Mouse (Mus musculus) limb, embryonic 12.5 days (tissue): ENCODE results near the gene Ranbp9. TPM values are rescaled to one million over a fixed set of nuclear protein-coding genes. Genes with fewer than 3 reads are reported as not detected.
"Not testable (repeated sequence)": the region's sequence is repeated elsewhere in the genome, so short reads cannot be mapped to it uniquely, and the experiment has no call there.

Experiments
- ATAC-seq: fragments of 200-750 bp; cut with Nextera tagmentation; 2 replicates; pipeline ENCODE4 v1.8.0; 2017; ENCODE audit warnings: low read depth, moderate TSS enrichment; ENCODE audit not compliant: insufficient number of reproducible peaks, insufficient read depth, low FRiP score, low TSS enrichment
- H3K27ac ChIP-seq: fragments of 300-500 bp; sonication (generic); 2 replicates; pipeline ENCODE4 v1.5.1; 2016; ENCODE audit warnings: mild to moderate bottlenecking, moderate library complexity
- H3K27me3 ChIP-seq: fragments of 300-500 bp; sonication (generic); 2 replicates; pipeline ENCODE4 v1.6.1; 2016; ENCODE audit warnings: mild to moderate bottlenecking, moderate library complexity
- H3K36me3 ChIP-seq: fragments of 300-500 bp; sonication (generic); 2 replicates; pipeline ENCODE4 v1.6.1; 2016; ENCODE audit warnings: mild to moderate bottlenecking, moderate library complexity
- H3K4me1 ChIP-seq: fragments of 300-500 bp; sonication (generic); replicated peaks from 2 replicates; pipeline ENCODE4 v1.6.1; 2016
- H3K4me2 ChIP-seq: fragments of 300-500 bp; sonication (generic); 2 replicates; pipeline ENCODE4 v1.6.1; 2016; ENCODE audit warnings: mild to moderate bottlenecking, moderate library complexity
- H3K4me3 ChIP-seq: fragments of 300-500 bp; sonication (generic); replicated peaks from 2 replicates; pipeline ENCODE4 v1.5.1; 2016; ENCODE audit warnings: mild to moderate bottlenecking
- H3K9ac ChIP-seq: fragments of 300-500 bp; sonication (generic); replicated peaks from 2 replicates; pipeline ENCODE4 v1.6.1; 2016; ENCODE audit warnings: mild to moderate bottlenecking, moderate library complexity
- H3K9me3 ChIP-seq: fragments of 300-500 bp; sonication (generic); 2 replicates; pipeline ENCODE4 v1.6.1; 2016; ENCODE audit warnings: mild to moderate bottlenecking, moderate library complexity
- WGBS: fragments of 180-500 bp; shearing (Covaris S2); methylation state at CpG from one replicate; pipeline ENCODE4 v1.1.7; 2016; 5-methylcytosine and 5-hydroxymethylcytosine counted together
- polyA plus RNA-seq: library from polyadenylated mRNA; unstranded; fragments of >200 nt; fragmentation: Nextera tagmentation; extraction: Ambion mirVana; gene quantifications from 2 replicates; pipeline ENCODE4 v1.2.1, GENCODE M21; 2016

The Ranbp9 gene
- polyA plus RNA-seq, 1 experiment from 2014 or later = 10.0 TPM

- Histone ChIP-seq H3K27me3 (no peaks in the 10 kb centered on the region), H3K9me3 (no peaks in the 10 kb centered on the region), H3K4me1 (peaks cover 33% of the 10 kb centered on the region), H3K27ac (no peak overlapping the region), H3K9ac (no peak overlapping the region), H3K36me3 (no peaks in the 10 kb centered on the region), H3K4me3 (no peak overlapping the region), H3K4me2 (no peak overlapping the region)
- ATAC-seq = no peak
- 91% methylated on average over 3 of the region's 3 CpGs for WGBS
Measured at GRCm38 (mm10) chr13:43477098-43477697, 3.9 kb downstream of the Ranbp9 start.

- no peak overlapping the region for H3K27ac ChIP-seq
- peaks cover 28% of the 10 kb centered on the region for H3K4me1 ChIP-seq
- H3K9me3 ChIP-seq = no peaks in the 10 kb centered on the region
- H3K4me2 ChIP-seq = no peak overlapping the region
- WGBS = 74% methylated on average over 7 of the region's 7 CpGs
- no peaks in the 10 kb centered on the region for H3K27me3 ChIP-seq
- ATAC-seq = no peak
- no peaks in the 10 kb centered on the region for H3K36me3 ChIP-seq
- no peak overlapping the region for H3K4me3 ChIP-seq
- no peak overlapping the region for H3K9ac ChIP-seq
Measured at GRCm38 (mm10) chr13:43476226-43476625, 4.9 kb downstream of the Ranbp9 start.

DNA sequence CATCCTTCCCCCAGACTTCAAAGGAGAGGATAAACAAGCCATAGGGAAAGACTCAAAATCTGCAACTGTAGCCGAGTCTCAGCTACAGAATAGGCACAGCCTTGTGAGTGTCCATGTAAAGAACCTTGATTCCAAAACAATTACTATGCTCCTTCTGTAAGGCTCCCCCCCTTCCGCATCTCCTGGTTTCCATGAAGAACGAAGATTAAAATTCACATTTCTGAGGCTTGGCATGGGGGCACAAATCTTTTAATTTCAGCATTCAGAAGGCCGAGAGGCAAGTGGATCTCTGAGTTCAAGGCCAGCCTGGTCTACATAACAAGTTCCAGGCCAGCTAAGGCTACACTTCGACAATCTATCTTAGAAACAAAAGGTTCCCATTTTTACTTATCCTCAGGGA lies 6.4 kb downstream of the Ranbp9 start:
- H3K27ac ChIP-seq = no peak overlapping the region
- ATAC-seq = no peak

DNA sequence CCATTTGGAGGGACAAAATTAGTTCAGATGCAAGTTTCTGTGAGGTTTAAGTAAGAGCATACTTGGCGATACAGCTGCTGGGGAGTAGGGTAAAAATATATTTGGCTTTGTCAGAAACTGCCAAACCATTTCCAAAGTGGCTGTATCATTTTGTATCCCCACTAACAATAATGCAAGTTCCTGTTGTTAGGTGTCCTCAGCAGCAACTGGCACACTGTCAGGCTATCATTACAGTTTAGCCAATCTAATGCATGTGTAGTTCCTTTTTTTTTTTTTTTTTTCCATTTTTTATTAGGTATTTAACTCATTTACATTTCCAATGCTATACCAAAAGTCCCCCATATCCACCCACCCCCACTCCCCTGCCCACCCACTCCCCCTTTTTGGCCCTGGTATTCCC lies 9.2 kb downstream of the Ranbp9 start:
- not testable (repeated sequence) for H3K27me3 ChIP-seq, H3K4me3 ChIP-seq, H3K9ac ChIP-seq, H3K4me2 ChIP-seq, ATAC-seq, H3K27ac ChIP-seq
- peaks cover 14% of the 10 kb centered on the region for H3K4me1 ChIP-seq
- peaks cover 14% of the 10 kb centered on the region; the same call in 1 of the 2 replicates for H3K36me3 ChIP-seq
- peaks cover 14% of the 10 kb centered on the region; the same call in 1 of the 2 replicates for H3K9me3 ChIP-seq
- 95% methylated on average over 1 of the region's 1 CpGs for WGBS

More for the DNA sequence above, 6.4 kb downstream of the Ranbp9 start:
- peaks cover 4% of the 10 kb centered on the region; the same call in 1 of the 2 replicates for H3K9me3 ChIP-seq
- H3K4me2 ChIP-seq = no peak overlapping the region
- H3K36me3 ChIP-seq = 0 out of 2 replicates have a peak, but pooled peaks cover 9% of the 10 kb centered on the region
- H3K9ac ChIP-seq = no peak overlapping the region
- 80% methylated on average over 5 of the region's 5 CpGs for WGBS
- no peaks in the 10 kb centered on the region for H3K27me3 ChIP-seq
- peaks cover 28% of the 10 kb centered on the region for H3K4me1 ChIP-seq
- no peak overlapping the region for H3K4me3 ChIP-seq

DNA sequence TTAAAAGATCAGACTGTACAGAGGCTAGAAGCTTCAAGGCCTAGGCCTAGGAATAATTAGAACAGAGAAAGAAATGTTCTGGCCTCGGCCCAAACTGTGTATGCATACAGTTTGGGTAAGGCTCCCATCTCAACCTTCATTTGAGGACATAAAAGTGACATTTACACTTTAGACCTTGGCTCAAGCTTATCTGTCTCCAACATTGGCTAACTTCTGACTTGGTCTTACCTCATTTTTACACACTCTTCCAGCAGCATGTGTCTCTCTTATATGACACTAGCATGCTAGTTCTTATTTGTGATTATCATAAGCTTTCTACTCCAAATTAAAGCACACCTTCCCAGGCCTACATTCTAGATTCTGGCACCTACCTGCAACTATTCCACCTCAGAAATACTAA lies 11.5 kb downstream of the Ranbp9 start:
- Histone ChIP-seq H3K9ac (no peak overlapping the region), H3K4me1 (peaks cover 12% of the 10 kb centered on the region), H3K9me3 (peaks cover 14% of the 10 kb centered on the region; the same call in 1 of the 2 replicates), H3K36me3 (peaks cover 14% of the 10 kb centered on the region; the same call in 1 of the 2 replicates), H3K4me2 (no peak overlapping the region), H3K27ac (no peak overlapping the region), H3K27me3 (no peaks in the 10 kb centered on the region), H3K4me3 (no peak overlapping the region)
- WGBS = 91% methylated on average over 1 of the region's 1 CpGs
- ATAC-seq = no peak

DNA sequence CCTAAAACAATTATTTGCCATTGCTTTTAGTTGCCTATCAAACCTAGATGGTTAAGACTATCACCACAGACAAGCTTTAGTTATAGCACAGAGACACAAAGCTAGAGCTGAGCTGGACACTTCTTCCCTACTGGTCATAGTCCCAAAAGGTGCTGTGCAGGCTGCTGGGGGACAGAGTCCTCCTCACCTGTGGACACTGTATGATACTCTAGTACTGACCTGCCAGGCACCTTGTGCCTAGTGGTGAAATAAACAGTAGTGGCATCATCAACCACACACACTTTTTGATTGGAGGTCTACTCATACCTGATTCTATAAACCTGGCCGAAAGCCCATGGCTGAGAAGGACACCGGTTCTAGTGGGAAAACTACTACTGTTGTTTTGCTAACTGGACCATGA lies 16.5 kb downstream of the Ranbp9 start:
- Histone ChIP-seq H3K9me3 (peaks cover 9% of the 10 kb centered on the region; the same call in 1 of the 2 replicates), H3K9ac (no peak overlapping the region), H3K36me3 (peaks cover 13% of the 10 kb centered on the region; the same call in 1 of the 2 replicates), H3K27me3 (no peaks in the 10 kb centered on the region), H3K27ac (no peak overlapping the region), H3K4me2 (no peak overlapping the region), H3K4me1 (no peaks in the 10 kb centered on the region), H3K4me3 (no peak overlapping the region)
- WGBS = 98% methylated on average over 2 of the region's 2 CpGs
- ATAC-seq = no peak

DNA sequence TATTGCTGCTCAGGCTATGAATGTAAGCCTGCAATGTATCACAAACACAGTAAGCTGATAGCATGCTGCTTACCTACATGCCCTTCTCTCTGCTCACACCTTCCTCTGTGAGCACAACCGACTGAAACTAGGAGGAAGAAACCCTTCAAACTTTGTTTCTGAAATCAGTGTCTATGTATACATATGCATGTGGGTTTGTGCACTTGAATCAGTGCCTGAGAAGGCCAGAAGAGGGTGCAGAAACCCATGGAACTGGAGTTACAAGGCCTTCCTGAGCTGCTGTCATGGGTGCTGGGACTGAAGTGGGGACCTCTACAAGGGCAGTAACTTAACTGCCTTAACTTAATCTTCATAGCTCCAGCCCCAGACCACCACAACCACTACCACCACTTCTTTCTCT lies 23.9 kb downstream of the Ranbp9 start:
- peaks cover 8% of the 10 kb centered on the region; the same call in 1 of the 2 replicates for H3K36me3 ChIP-seq
- ATAC-seq = no peak
- H3K9ac ChIP-seq = no peak overlapping the region
- no peaks in the 10 kb centered on the region for H3K27me3 ChIP-seq
- H3K4me2 ChIP-seq = no peak overlapping the region
- H3K4me1 ChIP-seq = peaks cover 14% of the 10 kb centered on the region; the same call in 1 of the 2 replicates
- no peaks in the 10 kb centered on the region for H3K9me3 ChIP-seq
- no peak overlapping the region for H3K27ac ChIP-seq
- WGBS = 76% methylated on average over 1 of the region's 1 CpGs
- H3K4me3 ChIP-seq = no peak overlapping the region

DNA sequence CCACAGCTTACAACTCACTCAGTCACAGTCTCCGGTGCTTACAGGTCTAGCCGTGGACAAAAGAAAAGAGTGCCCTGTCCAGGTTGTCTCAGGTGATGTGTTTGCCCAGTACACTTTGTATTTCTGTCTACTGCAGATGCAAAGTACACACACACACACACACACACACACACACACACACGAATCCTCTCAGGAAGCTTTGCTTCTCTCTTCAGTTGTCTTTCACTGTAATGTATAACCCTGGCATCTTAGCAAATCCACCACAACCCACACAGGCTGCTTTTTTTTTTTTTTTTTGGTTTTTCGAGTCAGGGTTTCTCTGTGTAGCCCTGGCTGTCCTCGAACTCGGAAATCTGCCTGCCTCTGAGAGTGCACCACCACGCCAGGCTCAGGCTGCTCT lies 26.7 kb downstream of the Ranbp9 start:
- Histone ChIP-seq H3K27me3 (no peaks in the 10 kb centered on the region), H3K9ac (no peak overlapping the region), H3K27ac (no peak overlapping the region), H3K4me3 (no peak overlapping the region), H3K9me3 (no peaks in the 10 kb centered on the region), H3K4me1 (peaks cover 14% of the 10 kb centered on the region; the same call in 1 of the 2 replicates), H3K36me3 (no peaks in the 10 kb centered on the region), H3K4me2 (no peak overlapping the region)
- WGBS = 90% methylated on average over 7 of the region's 7 CpGs
- no peak for ATAC-seq

GRCm38 (mm10) chr13:43452843-43453605 lies 28.1 kb downstream of the Ranbp9 start:
- H3K9me3 ChIP-seq = no peaks in the 10 kb centered on the region
- H3K4me1 ChIP-seq = peaks cover 14% of the 10 kb centered on the region; the same call in 1 of the 2 replicates
- H3K27me3 ChIP-seq = no peaks in the 10 kb centered on the region
- no peak overlapping the region for H3K4me3 ChIP-seq
- no peaks in the 10 kb centered on the region for H3K36me3 ChIP-seq
- H3K27ac ChIP-seq = no peak overlapping the region
- WGBS = 48% methylated on average over 7 of the region's 7 CpGs
- H3K4me2 ChIP-seq = no peak overlapping the region
- no peak for ATAC-seq
- no peak overlapping the region for H3K9ac ChIP-seq

DNA sequence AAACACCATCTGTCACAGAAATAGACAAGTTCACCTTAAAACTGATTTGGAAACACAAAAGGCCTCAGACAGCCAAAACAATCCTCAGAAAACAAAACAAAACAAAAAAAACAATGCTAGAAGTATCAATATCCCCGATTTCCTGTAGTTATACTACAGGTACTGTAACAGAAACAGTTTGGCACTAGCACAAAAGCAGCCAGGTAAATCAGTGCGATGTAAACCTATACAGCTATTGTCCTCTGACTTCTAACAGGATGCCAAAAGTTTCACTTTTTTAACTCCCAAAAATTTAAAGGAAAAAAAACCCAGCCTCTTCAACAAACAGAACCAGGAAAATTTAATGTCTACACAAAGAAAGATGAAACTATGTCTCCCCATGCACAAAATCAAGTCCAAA lies 28.9 kb downstream of the Ranbp9 start:
- ATAC-seq = no peak
- H3K27ac ChIP-seq = no peak overlapping the region
- H3K27me3 ChIP-seq = no peaks in the 10 kb centered on the region
- no peaks in the 10 kb centered on the region for H3K36me3 ChIP-seq
- no peak overlapping the region for H3K4me2 ChIP-seq
- H3K9ac ChIP-seq = no peak overlapping the region
- H3K4me3 ChIP-seq = no peak overlapping the region
- WGBS = 90% methylated on average over 2 of the region's 2 CpGs
- peaks cover 14% of the 10 kb centered on the region; the same call in 1 of the 2 replicates for H3K4me1 ChIP-seq
- no peaks in the 10 kb centered on the region for H3K9me3 ChIP-seq

- Histone ChIP-seq H3K27me3 (no peaks in the 10 kb centered on the region), H3K9ac (no peak overlapping the region), H3K4me2 (no peak overlapping the region), H3K9me3 (no peaks in the 10 kb centered on the region), H3K4me1 (peaks cover 14% of the 10 kb centered on the region; the same call in 1 of the 2 replicates), H3K4me3 (no peak overlapping the region), H3K27ac (no peak overlapping the region), H3K36me3 (no peaks in the 10 kb centered on the region)
- ATAC-seq = no peak
- WGBS = 92% methylated on average over 3 of the region's 3 CpGs
Measured at GRCm38 (mm10) chr13:43450686-43451085, 30.4 kb downstream of the Ranbp9 start.
